Mouse (Mus musculus) ES-Bruce4 (cell line): ENCODE measurements around the gene Bcat2. TPM values are rescaled to one million over a fixed set of nuclear protein-coding genes. Genes with fewer than 3 reads are reported as not detected.

Experiments used
- H3K27ac ChIP-seq: 2 replicates; pipeline ENCODE4 v1.5.1; 2012; ENCODE audit warnings: low read length, inconsistent platforms; ENCODE audit not compliant: insufficient read depth
- H3K27me3 ChIP-seq: 2 replicates; pipeline ENCODE4 v1.6.1; 2012; ENCODE audit warnings: mild to moderate bottlenecking, low read length, inconsistent platforms; ENCODE audit not compliant: control insufficient read depth, poor library complexity, insufficient read depth, severe bottlenecking
- H3K36me3 ChIP-seq: 2 replicates; pipeline ENCODE4 v1.6.1; 2012; ENCODE audit warnings: inconsistent platforms, mild to moderate bottlenecking, low read length, moderate library complexity; ENCODE audit not compliant: control insufficient read depth, poor library complexity, insufficient read depth, severe bottlenecking
- H3K4me1 ChIP-seq: one replicate; pipeline ENCODE4 v1.8.1; 2011; ENCODE audit warnings: low read length; ENCODE audit not compliant: control insufficient read depth, insufficient read depth
- H3K4me3 ChIP-seq: 2 replicates; pipeline ENCODE4 v1.5.1; 2011; ENCODE audit warnings: low read depth, mild to moderate bottlenecking, low read length
- H3K9ac ChIP-seq: 2 replicates; pipeline ENCODE4 v1.6.1; 2012; ENCODE audit warnings: low read depth, mild to moderate bottlenecking, inconsistent platforms; ENCODE audit not compliant: poor library complexity, severe bottlenecking
- H3K9me3 ChIP-seq: replicated peaks from 2 replicates; pipeline ENCODE4 v1.6.1; 2012; ENCODE audit warnings: mild to moderate bottlenecking, low read length, inconsistent platforms; ENCODE audit not compliant: control insufficient read depth, poor library complexity, insufficient read depth, severe bottlenecking
- CTCF ChIP-seq: IDR thresholded peaks from one replicate; pipeline ENCODE4 v1.8.1; 2011; ENCODE audit warnings: low read depth, low read length
- EP300 ChIP-seq: IDR thresholded peaks from 2 replicates; pipeline ENCODE4 v1.6.1; 2011; ENCODE audit warnings: low read depth, low read length; ENCODE audit not compliant: insufficient read depth
- POLR2A ChIP-seq: IDR thresholded peaks from one replicate; pipeline ENCODE4 v1.8.1; 2011; ENCODE audit warnings: low read length; ENCODE audit not compliant: insufficient read depth
- polyA plus RNA-seq: library from polyadenylated mRNA; stranded (reverse); fragments of >200 nt; gene quantifications from 2 replicates; pipeline ENCODE4 v1.2.4, GENCODE M21; 2011; ENCODE audit warnings: low read depth; ENCODE audit not compliant: missing spikeins, insufficient read depth, insufficient read length

The Bcat2 gene
- polyA plus RNA-seq, 1 experiment = 104 TPM

- H3K27me3 ChIP-seq = no peaks in the 10 kb centered on the region
- H3K4me1 ChIP-seq = peaks cover 7% of the 10 kb centered on the region
- peaks cover 2% of the 10 kb centered on the region for H3K36me3 ChIP-seq
- no peaks in the 10 kb centered on the region for H3K9me3 ChIP-seq
- TF ChIP-seq EP300 = no peak
- no peak for TF ChIP-seq CTCF
- TF ChIP-seq POLR2A = no peak
- no peak overlapping the region for H3K27ac ChIP-seq
- no peak overlapping the region for H3K9ac ChIP-seq
- H3K4me3 ChIP-seq = no peak overlapping the region
Measured at GRCm38 (mm10) chr7:45529461-45529860, 40.5 kb upstream of the Bcat2 start.

- H3K9me3 ChIP-seq = no peaks in the 10 kb centered on the region
- H3K27me3 ChIP-seq = no peaks in the 10 kb centered on the region
- H3K9ac ChIP-seq = no peak overlapping the region
- H3K36me3 ChIP-seq = no peaks in the 10 kb centered on the region
- no peak overlapping the region for H3K4me3 ChIP-seq
- no peak overlapping the region for H3K27ac ChIP-seq
- TF ChIP-seq CTCF = no peak
- TF ChIP-seq POLR2A = no peak
- no peak for TF ChIP-seq EP300
- peaks cover 9% of the 10 kb centered on the region for H3K4me1 ChIP-seq
Measured at GRCm38 (mm10) chr7:45530643-45531042, 39.3 kb upstream of the Bcat2 start.

GRCm38 (mm10) chr7:45535676-45536075, 34.3 kb upstream of the Bcat2 start:
- no peak overlapping the region for H3K9ac ChIP-seq
- TF ChIP-seq EP300 (no peak), POLR2A (no peak), CTCF (no peak)
- H3K27ac ChIP-seq = no peak overlapping the region
- H3K9me3 ChIP-seq = no peaks in the 10 kb centered on the region
- H3K36me3 ChIP-seq = no peaks in the 10 kb centered on the region
- H3K4me1 ChIP-seq = peaks cover 6% of the 10 kb centered on the region
- no peaks in the 10 kb centered on the region for H3K27me3 ChIP-seq
- no peak overlapping the region for H3K4me3 ChIP-seq

- no peaks in the 10 kb centered on the region for H3K27me3 ChIP-seq
- H3K9me3 ChIP-seq = no peaks in the 10 kb centered on the region
- TF ChIP-seq EP300 (no peak), POLR2A (no peak), CTCF (no peak)
- H3K27ac ChIP-seq = no peak overlapping the region; the same call in 1 of the 2 replicates
- H3K36me3 ChIP-seq = no peaks in the 10 kb centered on the region
- H3K9ac ChIP-seq = peak overlapping the region; percentile 61
- H3K4me1 ChIP-seq = peaks cover 2% of the 10 kb centered on the region
- peak overlapping the region; percentile 87 for H3K4me3 ChIP-seq
Measured at GRCm38 (mm10) chr7:45537602-45538001, 32.4 kb upstream of the Bcat2 start.

GRCm38 (mm10) chr7:45538163-45539041, 31.6 kb upstream of the Bcat2 start:
- no peaks in the 10 kb centered on the region for H3K36me3 ChIP-seq
- no peaks in the 10 kb centered on the region for H3K9me3 ChIP-seq
- peak overlapping the region; percentile 87 for H3K4me3 ChIP-seq
- peaks cover 2% of the 10 kb centered on the region for H3K4me1 ChIP-seq
- no peak overlapping the region; the same call in 1 of the 2 replicates for H3K27ac ChIP-seq
- TF ChIP-seq EP300 = no peak
- no peak for TF ChIP-seq POLR2A
- no peak for TF ChIP-seq CTCF
- H3K9ac ChIP-seq = peak overlapping the region; percentile 61
- H3K27me3 ChIP-seq = no peaks in the 10 kb centered on the region

GRCm38 (mm10) chr7:45539095-45539494, 30.9 kb upstream of the Bcat2 start:
- H3K4me3 ChIP-seq = no peak overlapping the region
- no peak overlapping the region for H3K9ac ChIP-seq
- TF ChIP-seq POLR2A (no peak), EP300 (no peak), CTCF (no peak)
- H3K36me3 ChIP-seq = no peaks in the 10 kb centered on the region
- no peaks in the 10 kb centered on the region for H3K9me3 ChIP-seq
- H3K27me3 ChIP-seq = no peaks in the 10 kb centered on the region
- H3K4me1 ChIP-seq = peaks cover 2% of the 10 kb centered on the region
- no peak overlapping the region for H3K27ac ChIP-seq
